Mouse (Mus musculus) forebrain, embryonic 11.5 days (tissue): ENCODE measurements around the gene Stpg3. TPM values are rescaled to one million over a fixed set of nuclear protein-coding genes. Genes with fewer than 3 reads are reported as not detected.

Experiments used
- ATAC-seq: fragments of 200-750 bp; cut with Nextera tagmentation; replicated peaks from 2 replicates; pipeline ENCODE4 v1.8.0; 2017; ENCODE audit warnings: moderate TSS enrichment; ENCODE audit not compliant: low FRiP score
- DNase-seq: peaks from one replicate; pipeline ENCODE4 v3.0.0-alpha.2; 2017; ENCODE audit warnings: low spot score
- H3K27ac ChIP-seq: fragments of 300-500 bp; sonication (generic); 2 replicates; pipeline ENCODE4 v1.5.1; 2014; ENCODE audit warnings: low read depth, low read length
- H3K27me3 ChIP-seq: fragments of 300-500 bp; sonication (generic); 2 replicates; pipeline ENCODE4 v1.6.1; 2014; ENCODE audit warnings: mild to moderate bottlenecking, low read length, mixed read lengths; ENCODE audit not compliant: control insufficient read depth, insufficient read depth
- H3K36me3 ChIP-seq: fragments of 300-500 bp; sonication (generic); 2 replicates; pipeline ENCODE4 v1.6.1; 2014; ENCODE audit warnings: mild to moderate bottlenecking, low read length, moderate library complexity, mixed read lengths; ENCODE audit not compliant: control insufficient read depth, insufficient read depth
- H3K4me1 ChIP-seq: fragments of 300-500 bp; sonication (generic); replicated peaks from 2 replicates; pipeline ENCODE4 v1.6.1; 2014; ENCODE audit warnings: low read length, mixed read lengths; ENCODE audit not compliant: control insufficient read depth, insufficient read depth
- H3K4me2 ChIP-seq: fragments of 300-500 bp; sonication (generic); 2 replicates; pipeline ENCODE4 v1.6.1; 2014; ENCODE audit warnings: low read depth, mild to moderate bottlenecking, low read length, moderate library complexity, mixed read lengths; ENCODE audit not compliant: severe bottlenecking
- H3K4me3 ChIP-seq: fragments of 300-500 bp; sonication (generic); 2 replicates; pipeline ENCODE4 v1.5.1; 2014; ENCODE audit warnings: low read depth, low read length
- H3K9ac ChIP-seq: fragments of 300-500 bp; sonication (generic); 2 replicates; pipeline ENCODE4 v1.6.1; 2014; ENCODE audit warnings: low read length
- H3K9me3 ChIP-seq: fragments of 300-500 bp; sonication (generic); 2 replicates; pipeline ENCODE4 v1.6.1; 2016; ENCODE audit warnings: low read length, mixed read lengths; ENCODE audit not compliant: control insufficient read depth
- WGBS: fragments of 180-500 bp; shearing (Covaris S2); extraction: QIAGEN DNeasy Blood & Tissue Kit; methylation state at CpG from one replicate; pipeline ENCODE4 v1.1.7; 2014; 5-methylcytosine and 5-hydroxymethylcytosine counted together
- polyA plus RNA-seq: library from polyadenylated mRNA; unstranded; fragments of >200 nt; fragmentation: Nextera tagmentation; extraction: Ambion mirVana; gene quantifications from 2 replicates; pipeline ENCODE4 v1.2.1, GENCODE M21; 2014

Stpg3 gene
- polyA plus RNA-seq, 1 experiment from 2014 or later: not detected

GRCm38 (mm10) chr2:25224492-25224765 lies 10.0 kb upstream of the Stpg3 start, which contains the start of gene Tubb4b:
Tubb4b (minus strand) TSS chr2:25224702.
- H3K27ac ChIP-seq: peak within 1 kb of the TSS; percentile 97
- H3K36me3 ChIP-seq: no peaks in the 10 kb centered on the region
- peaks cover 5% of the 10 kb centered on the region; the same call in 1 of the 2 replicates for H3K4me1 ChIP-seq
- DNase-seq: no peak
- peak within 1 kb of the TSS; percentile 94 for H3K4me2 ChIP-seq
- no peaks in the 10 kb centered on the region for H3K27me3 ChIP-seq
- no peaks in the 10 kb centered on the region for H3K9me3 ChIP-seq
- H3K4me3 ChIP-seq: peak within 1 kb of the TSS; percentile 92
- H3K9ac ChIP-seq: peak within 1 kb of the TSS; percentile 86
- no peak for ATAC-seq
- 1% methylated on average over 17 of the region's 17 CpGs for WGBS

- Histone ChIP-seq H3K9me3 (no peaks in the 10 kb centered on the region), H3K4me1 (peaks cover 5% of the 10 kb centered on the region; the same call in 1 of the 2 replicates), H3K4me3 (peak overlapping the region; percentile 92), H3K27ac (peak overlapping the region; percentile 89), H3K9ac (peak overlapping the region; percentile 86), H3K4me2 (peak overlapping the region; percentile 94), H3K36me3 (no peaks in the 10 kb centered on the region), H3K27me3 (no peaks in the 10 kb centered on the region)
- ATAC-seq: peak; percentile 39
- peak; percentile 86 for DNase-seq
- 1% methylated on average over 52 of the region's 53 CpGs for WGBS
These were observed 9.4 kb upstream of the Stpg3 start for GRCm38 (mm10) chr2:25223681-25224491.

- Histone ChIP-seq H3K4me1 (peaks cover 5% of the 10 kb centered on the region; the same call in 1 of the 2 replicates), H3K9me3 (no peaks in the 10 kb centered on the region), H3K27ac (no peak overlapping the region), H3K4me2 (no peak overlapping the region), H3K4me3 (no peak overlapping the region), H3K36me3 (no peaks in the 10 kb centered on the region), H3K9ac (no peak overlapping the region), H3K27me3 (no peaks in the 10 kb centered on the region)
- no peak for ATAC-seq
- no peak for DNase-seq
- 79% methylated on average over 5 of the region's 5 CpGs for WGBS
These were observed 6.9 kb upstream of the Stpg3 start for GRCm38 (mm10) chr2:25221331-25221772.

GRCm38 (mm10) chr2:25218445-25218844 lies 4.0 kb upstream of the Stpg3 start, which contains the start of gene Fam166a:
Fam166a (plus strand) TSS chr2:25218745.
- Histone ChIP-seq H3K4me3 (no peak within 1 kb of the TSS), H3K27ac (no peak within 1 kb of the TSS), H3K36me3 (no peaks in the 10 kb centered on the region), H3K27me3 (no peaks in the 10 kb centered on the region), H3K4me1 (peaks cover 2% of the 10 kb centered on the region; the same call in 1 of the 2 replicates), H3K9ac (no peak within 1 kb of the TSS), H3K9me3 (no peaks in the 10 kb centered on the region), H3K4me2 (no peak within 1 kb of the TSS)
- DNase-seq: no peak
- no peak for ATAC-seq

- Histone ChIP-seq H3K27me3 (no peaks in the 10 kb centered on the region), H3K4me1 (no peaks in the 10 kb centered on the region), H3K9ac (no peak overlapping the region), H3K27ac (no peak overlapping the region), H3K4me3 (no peak overlapping the region), H3K36me3 (no peaks in the 10 kb centered on the region), H3K4me2 (no peak overlapping the region), H3K9me3 (no peaks in the 10 kb centered on the region)
- WGBS: 65% methylated on average over 2 of the region's 2 CpGs
- DNase-seq (no peak), ATAC-seq (no peak)
These were observed 3.2 kb upstream of the Stpg3 start for GRCm38 (mm10) chr2:25217666-25218065.

DNA sequence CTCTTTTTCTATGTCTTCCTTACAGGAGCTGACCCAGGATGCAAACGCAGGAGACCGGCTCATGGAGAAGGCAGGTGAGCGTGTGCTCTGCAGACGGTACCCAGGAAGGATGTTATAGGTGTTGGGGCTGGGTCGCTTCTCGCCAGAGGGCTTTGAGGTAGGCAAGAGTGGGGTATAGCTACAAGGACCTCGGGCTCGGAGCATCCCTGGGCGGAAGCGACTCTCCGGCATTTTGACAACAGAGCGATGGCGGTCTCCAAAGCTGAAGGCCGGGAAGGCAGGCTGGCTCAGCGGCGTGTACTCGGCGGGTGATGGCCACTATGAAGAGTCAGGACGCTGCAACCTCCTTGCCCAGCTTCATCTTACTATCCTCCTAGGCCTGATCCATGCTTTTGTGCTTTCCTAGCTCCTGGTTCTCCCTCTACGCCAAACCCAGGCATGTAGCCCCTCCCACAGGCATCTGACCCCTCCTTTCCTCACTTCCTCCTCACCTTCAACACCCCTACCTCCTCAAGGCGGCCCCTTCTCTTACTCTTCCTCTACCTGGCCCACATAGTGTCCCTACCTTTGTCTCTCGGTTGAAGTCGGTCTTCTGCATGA lies 1.1 kb downstream of the Stpg3 start:
- no peaks in the 10 kb centered on the region for H3K36me3 ChIP-seq
- no peak overlapping the region for H3K4me3 ChIP-seq
- 69% methylated on average over 23 of the region's 23 CpGs for WGBS
- H3K4me1 ChIP-seq: peaks cover 6% of the 10 kb centered on the region; the same call in 1 of the 2 replicates
- H3K27ac ChIP-seq: no peak overlapping the region
- no peak overlapping the region for H3K9ac ChIP-seq
- H3K9me3 ChIP-seq: no peaks in the 10 kb centered on the region
- no peaks in the 10 kb centered on the region for H3K27me3 ChIP-seq
- ATAC-seq: no peak
- no peak overlapping the region for H3K4me2 ChIP-seq
- DNase-seq: no peak

- Histone ChIP-seq H3K27ac (peak within 1 kb of the TSS; percentile 57), H3K9ac (peak within 1 kb of the TSS; percentile 89), H3K4me3 (peak within 1 kb of the TSS; percentile 78), H3K36me3 (no peaks in the 10 kb centered on the region), H3K4me1 (peaks cover 6% of the 10 kb centered on the region; the same call in 1 of the 2 replicates), H3K4me2 (peak within 1 kb of the TSS; percentile 75), H3K9me3 (no peaks in the 10 kb centered on the region), H3K27me3 (no peaks in the 10 kb centered on the region)
- peak; percentile 95 for ATAC-seq
- under 1% methylated on average over 43 of the region's 44 CpGs for WGBS
- peak; percentile 95 for DNase-seq
These were observed 3.2 kb downstream of the Stpg3 start, which contains the start of gene Nelfb for GRCm38 (mm10) chr2:25211121-25211670. Nelfb (minus strand) TSS chr2:25211489.

GRCm38 (mm10) chr2:25210686-25211085 lies 3.8 kb downstream of the Stpg3 start:
- peaks cover 5% of the 10 kb centered on the region; the same call in 1 of the 2 replicates for H3K36me3 ChIP-seq
- peak overlapping the region; percentile 78 for H3K4me3 ChIP-seq
- peak; percentile 2; the same call in 1 of the 2 replicates for ATAC-seq

More at GRCm38 (mm10) chr2:25210686-25211085, 3.8 kb downstream of the Stpg3 start:
- WGBS: 1% methylated on average over 24 of the region's 24 CpGs
- Histone ChIP-seq H3K4me1 (peaks cover 6% of the 10 kb centered on the region; the same call in 1 of the 2 replicates), H3K4me2 (peak overlapping the region; percentile 75), H3K27me3 (no peaks in the 10 kb centered on the region), H3K27ac (peak overlapping the region; percentile 57), H3K9ac (peak overlapping the region; percentile 89), H3K9me3 (no peaks in the 10 kb centered on the region)
- no peak for DNase-seq
